Mouse (Mus musculus) forebrain, embryonic 15.5 days (tissue): Measurements from ENCODE around the gene Dtnbp1. TPM values are rescaled to one million over a fixed set of nuclear protein-coding genes. Genes with fewer than 3 reads are reported as not detected.
A peak's percentile ranks its signal among the peaks of the same experiment; 100 is the strongest.

Experiments
- ATAC-seq: fragments of 200-750 bp; cut with Nextera tagmentation; replicated peaks from 2 replicates; pipeline ENCODE4 v1.8.0; 2017; ENCODE audit warnings: mild to moderate bottlenecking, moderate TSS enrichment, moderate library complexity
- H3K27ac ChIP-seq: fragments of 300-500 bp; sonication (generic); replicated peaks from 2 replicates; pipeline ENCODE4 v1.5.1; 2015; ENCODE audit warnings: mild to moderate bottlenecking, inconsistent platforms
- H3K27me3 ChIP-seq: fragments of 300-500 bp; sonication (generic); 2 replicates; pipeline ENCODE4 v1.6.1; 2015; ENCODE audit warnings: inconsistent platforms
- H3K36me3 ChIP-seq: fragments of 300-500 bp; sonication (generic); 2 replicates; pipeline ENCODE4 v1.6.1; 2015; ENCODE audit warnings: mild to moderate bottlenecking, inconsistent platforms
- H3K4me1 ChIP-seq: fragments of 300-500 bp; sonication (generic); 2 replicates; pipeline ENCODE4 v1.6.1; 2015; ENCODE audit warnings: inconsistent platforms
- H3K4me2 ChIP-seq: fragments of 300-500 bp; sonication (generic); replicated peaks from 2 replicates; pipeline ENCODE4 v1.6.1; 2015; ENCODE audit warnings: mild to moderate bottlenecking, inconsistent platforms
- H3K4me3 ChIP-seq: fragments of 300-500 bp; sonication (generic); 2 replicates; pipeline ENCODE4 v1.5.1; 2015; ENCODE audit warnings: mild to moderate bottlenecking, inconsistent platforms
- H3K9ac ChIP-seq: fragments of 300-500 bp; sonication (generic); replicated peaks from 2 replicates; pipeline ENCODE4 v1.6.1; 2015; ENCODE audit warnings: mild to moderate bottlenecking, inconsistent platforms
- H3K9me3 ChIP-seq: fragments of 300-500 bp; sonication (generic); 2 replicates; pipeline ENCODE4 v1.6.1; 2016; ENCODE audit warnings: inconsistent platforms
- WGBS: fragments of 180-500 bp; shearing (Covaris S2); methylation state at CpG from one replicate; pipeline ENCODE4 v1.1.7; 2015; ENCODE audit warnings: mixed read lengths; 5-methylcytosine and 5-hydroxymethylcytosine counted together
- polyA plus RNA-seq: library from polyadenylated mRNA; unstranded; fragments of >200 nt; fragmentation: Nextera tagmentation; extraction: Ambion mirVana; gene quantifications from 2 replicates; pipeline ENCODE4 v1.2.1, GENCODE M21; 2015

Dtnbp1 gene
- polyA plus RNA-seq, 1 experiment from 2014 or later, result 107 TPM

- Histone ChIP-seq H3K4me1 (peaks cover 5% of the 10 kb centered on the region; the same call in 1 of the 2 replicates), H3K27ac (no peak overlapping the region), H3K4me3 (no peak overlapping the region), H3K27me3 (no peaks in the 10 kb centered on the region), H3K9ac (no peak overlapping the region), H3K36me3 (peaks cover 70% of the 10 kb centered on the region), H3K4me2 (no peak overlapping the region), H3K9me3 (no peaks in the 10 kb centered on the region)
- 54% methylated on average over 7 of the region's 7 CpGs for WGBS
- no peak for ATAC-seq
Measured at GRCm38 (mm10) chr13:44913560-44913959, 88.4 kb downstream of the Dtnbp1 start.

GRCm38 (mm10) chr13:44912851-44913250 is 89.1 kb downstream of the Dtnbp1 start:
- no peaks in the 10 kb centered on the region for H3K9me3 ChIP-seq
- no peak overlapping the region for H3K4me2 ChIP-seq
- H3K4me1 ChIP-seq, result peaks cover 11% of the 10 kb centered on the region
- H3K9ac ChIP-seq, result no peak overlapping the region
- peaks cover 65% of the 10 kb centered on the region for H3K36me3 ChIP-seq
- no peak overlapping the region for H3K27ac ChIP-seq
- 79% methylated on average over 2 of the region's 2 CpGs for WGBS
- no peak for ATAC-seq
- H3K4me3 ChIP-seq, result no peak overlapping the region
- H3K27me3 ChIP-seq, result no peaks in the 10 kb centered on the region

GRCm38 (mm10) chr13:44908790-44909189 is 93.2 kb downstream of the Dtnbp1 start:
- Histone ChIP-seq H3K4me1 (peaks cover 21% of the 10 kb centered on the region), H3K4me3 (no peak overlapping the region), H3K4me2 (no peak overlapping the region), H3K36me3 (peaks cover 36% of the 10 kb centered on the region), H3K27ac (peak overlapping the region; percentile 73; the same call in 1 of the 2 replicates), H3K9me3 (no peaks in the 10 kb centered on the region), H3K9ac (no peak overlapping the region), H3K27me3 (no peaks in the 10 kb centered on the region)
- no peak for ATAC-seq
- 6% methylated on average over 1 of the region's 1 CpGs for WGBS

GRCm38 (mm10) chr13:44907702-44908101 is 94.2 kb downstream of the Dtnbp1 start:
- no peak overlapping the region for H3K4me3 ChIP-seq
- peak; percentile 94 for ATAC-seq
- H3K9ac ChIP-seq, result no peak overlapping the region
- no peaks in the 10 kb centered on the region for H3K9me3 ChIP-seq
- peaks cover 21% of the 10 kb centered on the region for H3K4me1 ChIP-seq
- WGBS, result 13% methylated on average over 6 of the region's 6 CpGs
- no peaks in the 10 kb centered on the region for H3K27me3 ChIP-seq
- H3K27ac ChIP-seq, result peak overlapping the region; percentile 73
- H3K4me2 ChIP-seq, result no peak overlapping the region
- peaks cover 33% of the 10 kb centered on the region for H3K36me3 ChIP-seq

GRCm38 (mm10) chr13:44906141-44906540 is 95.8 kb downstream of the Dtnbp1 start:
- H3K36me3 ChIP-seq, result peaks cover 24% of the 10 kb centered on the region
- H3K27ac ChIP-seq, result no peak overlapping the region
- H3K9ac ChIP-seq, result no peak overlapping the region
- no peak overlapping the region for H3K4me2 ChIP-seq
- ATAC-seq, result no peak
- 89% methylated on average over 11 of the region's 11 CpGs for WGBS
- no peak overlapping the region for H3K4me3 ChIP-seq
- H3K9me3 ChIP-seq, result no peaks in the 10 kb centered on the region
- peaks cover 21% of the 10 kb centered on the region for H3K4me1 ChIP-seq
- no peaks in the 10 kb centered on the region for H3K27me3 ChIP-seq

- 66% methylated on average over 1 of the region's 1 CpGs for WGBS
- no peak overlapping the region for H3K27ac ChIP-seq
- peaks cover 11% of the 10 kb centered on the region for H3K36me3 ChIP-seq
- H3K27me3 ChIP-seq, result no peaks in the 10 kb centered on the region
- H3K4me2 ChIP-seq, result no peak overlapping the region
- H3K4me1 ChIP-seq, result peaks cover 21% of the 10 kb centered on the region
- no peak overlapping the region for H3K9ac ChIP-seq
- H3K9me3 ChIP-seq, result no peaks in the 10 kb centered on the region
- no peak overlapping the region for H3K4me3 ChIP-seq
- ATAC-seq, result no peak
Measured at GRCm38 (mm10) chr13:44904271-44904670, 97.7 kb downstream of the Dtnbp1 start.

GRCm38 (mm10) chr13:44903416-44903815 is 98.5 kb downstream of the Dtnbp1 start:
- Histone ChIP-seq H3K36me3 (peaks cover 11% of the 10 kb centered on the region), H3K4me2 (no peak overlapping the region)
- ATAC-seq, result no peak

GRCm38 (mm10) chr13:44902299-44902698 is 99.6 kb downstream of the Dtnbp1 start:
- H3K27me3 ChIP-seq, result no peaks in the 10 kb centered on the region
- no peaks in the 10 kb centered on the region for H3K9me3 ChIP-seq
- H3K27ac ChIP-seq, result no peak overlapping the region
- WGBS, result 96% methylated on average over 6 of the region's 6 CpGs
- no peak overlapping the region for H3K4me3 ChIP-seq
- H3K4me1 ChIP-seq, result peaks cover 4% of the 10 kb centered on the region
- peaks cover 21% of the 10 kb centered on the region for H3K36me3 ChIP-seq
- no peak overlapping the region for H3K4me2 ChIP-seq
- no peak overlapping the region for H3K9ac ChIP-seq
- no peak for ATAC-seq

More at GRCm38 (mm10) chr13:44903416-44903815, 98.5 kb downstream of the Dtnbp1 start:
- H3K27me3 ChIP-seq, result no peaks in the 10 kb centered on the region
- peaks cover 16% of the 10 kb centered on the region for H3K4me1 ChIP-seq
- H3K9ac ChIP-seq, result no peak overlapping the region
- no peak overlapping the region for H3K4me3 ChIP-seq
- H3K9me3 ChIP-seq, result no peaks in the 10 kb centered on the region
- H3K27ac ChIP-seq, result no peak overlapping the region

- H3K9ac ChIP-seq, result no peak overlapping the region
- no peak overlapping the region for H3K4me2 ChIP-seq
- WGBS, result 96% methylated on average over 12 of the region's 12 CpGs
- no peaks in the 10 kb centered on the region for H3K27me3 ChIP-seq
- no peak for ATAC-seq
- H3K9me3 ChIP-seq, result no peaks in the 10 kb centered on the region
- peaks cover 10% of the 10 kb centered on the region for H3K36me3 ChIP-seq
- peaks cover 14% of the 10 kb centered on the region for H3K4me1 ChIP-seq
- H3K4me3 ChIP-seq, result no peak overlapping the region
- H3K27ac ChIP-seq, result no peak overlapping the region
Measured at GRCm38 (mm10) chr13:44896211-44896610, 105.7 kb downstream of the Dtnbp1 start.

GRCm38 (mm10) chr13:44891813-44892730 is 109.9 kb downstream of the Dtnbp1 start:
- H3K9me3 ChIP-seq, result no peaks in the 10 kb centered on the region
- no peak overlapping the region for H3K27ac ChIP-seq
- H3K36me3 ChIP-seq, result no peaks in the 10 kb centered on the region
- no peak overlapping the region for H3K4me3 ChIP-seq
- 9% methylated on average over 5 of the region's 5 CpGs for WGBS
- no peaks in the 10 kb centered on the region for H3K27me3 ChIP-seq
- no peak overlapping the region for H3K9ac ChIP-seq
- no peak overlapping the region for H3K4me2 ChIP-seq
- no peak for ATAC-seq
- H3K4me1 ChIP-seq, result peaks cover 14% of the 10 kb centered on the region

- H3K27me3 ChIP-seq, result no peaks in the 10 kb centered on the region
- no peak overlapping the region for H3K4me2 ChIP-seq
- H3K36me3 ChIP-seq, result no peaks in the 10 kb centered on the region
- no peak overlapping the region for H3K4me3 ChIP-seq
- no peak for ATAC-seq
- WGBS, result 33% methylated on average over 2 of the region's 2 CpGs
- peaks cover 14% of the 10 kb centered on the region for H3K4me1 ChIP-seq
- no peak overlapping the region for H3K27ac ChIP-seq
- no peak overlapping the region for H3K9ac ChIP-seq
- H3K9me3 ChIP-seq, result no peaks in the 10 kb centered on the region
Measured at GRCm38 (mm10) chr13:44890612-44891011, 111.3 kb downstream of the Dtnbp1 start.

- WGBS, result 92% methylated on average over 2 of the region's 2 CpGs
- H3K36me3 ChIP-seq, result no peaks in the 10 kb centered on the region
- H3K27me3 ChIP-seq, result no peaks in the 10 kb centered on the region
- no peak overlapping the region for H3K27ac ChIP-seq
- no peak overlapping the region for H3K9ac ChIP-seq
- H3K4me2 ChIP-seq, result no peak overlapping the region
- ATAC-seq, result no peak
- no peaks in the 10 kb centered on the region for H3K9me3 ChIP-seq
- H3K4me3 ChIP-seq, result no peak overlapping the region
- peaks cover 6% of the 10 kb centered on the region for H3K4me1 ChIP-seq
Measured at GRCm38 (mm10) chr13:44886221-44886620, 115.7 kb downstream of the Dtnbp1 start.
